Mouse (Mus musculus) liver, postnatal 0 days (tissue): Measurements from ENCODE around the gene Fam131c. TPM values are rescaled to one million over a fixed set of nuclear protein-coding genes. Genes with fewer than 3 reads are reported as not detected.

ENCODE experiments used
- ATAC-seq: fragments of 200-750 bp; cut with Nextera tagmentation; 2 replicates; pipeline ENCODE4 v1.8.0; 2017; ENCODE audit warnings: mild to moderate bottlenecking, moderate library complexity
- DNase-seq: peaks from one replicate; pipeline ENCODE4 v3.0.0-alpha.2; 2016
- H3K27ac ChIP-seq: fragments of 300-500 bp; sonication (generic); 2 replicates; pipeline ENCODE4 v1.5.1; 2014; ENCODE audit warnings: antibody characterized with exemption, moderate library complexity, mild to moderate bottlenecking, low read depth
- H3K27me3 ChIP-seq: fragments of 300-500 bp; sonication (generic); 2 replicates; pipeline ENCODE4 v1.6.1; 2014; ENCODE audit warnings: low read length, control low read depth, mixed read lengths; ENCODE audit not compliant: insufficient read depth
- H3K36me3 ChIP-seq: fragments of 300-500 bp; sonication (generic); replicated peaks from 2 replicates; pipeline ENCODE4 v1.6.1; 2014; ENCODE audit warnings: mild to moderate bottlenecking, control low read depth, low read length, moderate library complexity, mixed read lengths; ENCODE audit not compliant: insufficient read depth
- H3K4me1 ChIP-seq: fragments of 300-500 bp; sonication (generic); 2 replicates; pipeline ENCODE4 v1.6.1; 2014; ENCODE audit warnings: antibody characterized with exemption, mild to moderate bottlenecking, control low read depth; ENCODE audit not compliant: insufficient read depth
- H3K4me2 ChIP-seq: fragments of 300-500 bp; sonication (generic); 2 replicates; pipeline ENCODE4 v1.6.1; 2014; ENCODE audit warnings: low read depth, mild to moderate bottlenecking, low read length, moderate library complexity, mixed read lengths
- H3K4me3 ChIP-seq: fragments of 300-500 bp; sonication (generic); 2 replicates; pipeline ENCODE4 v1.5.1; 2014; ENCODE audit warnings: low read depth, low read length
- H3K9ac ChIP-seq: fragments of 300-500 bp; sonication (generic); replicated peaks from 2 replicates; pipeline ENCODE4 v1.6.1; 2014; ENCODE audit warnings: mild to moderate bottlenecking, moderate library complexity
- H3K9me3 ChIP-seq: fragments of 300-500 bp; sonication (generic); 2 replicates; pipeline ENCODE4 v1.6.1; 2016; ENCODE audit warnings: mild to moderate bottlenecking, control low read depth, low read length, mixed read lengths
- CTCF ChIP-seq: sonication (generic); IDR thresholded peaks from 2 replicates; pipeline ENCODE4 v1.5.1; 2016; ENCODE audit warnings: antibody characterized with exemption, low read depth
- EP300 ChIP-seq: IDR thresholded peaks from 2 replicates; pipeline ENCODE4 v1.6.1; 2016; ENCODE audit warnings: antibody characterized with exemption, low read depth, mild to moderate bottlenecking
- WGBS: fragments of 180-500 bp; shearing (Covaris S2); extraction: QIAGEN DNeasy Blood & Tissue Kit; methylation state at CpG from one replicate; pipeline ENCODE4 v1.1.7; 2014; ENCODE audit not compliant: insufficient replicate concordance; 5-methylcytosine and 5-hydroxymethylcytosine counted together
- polyA plus RNA-seq: library from polyadenylated mRNA; unstranded; fragments of >200 nt; fragmentation: Nextera tagmentation; extraction: Ambion mirVana; gene quantifications from 2 replicates; pipeline ENCODE4 v1.2.1, GENCODE M21; 2015

Gene Fam131c
- polyA plus RNA-seq, 1 experiment from 2014 or later: 0.53 TPM

- no peak for ATAC-seq
- Histone ChIP-seq H3K9me3 (no peaks in the 10 kb centered on the region), H3K4me2 (no peak overlapping the region), H3K4me3 (no peak overlapping the region), H3K27me3 (no peaks in the 10 kb centered on the region), H3K9ac (no peak overlapping the region), H3K36me3 (no peaks in the 10 kb centered on the region), H3K27ac (no peak overlapping the region), H3K4me1 (no peaks in the 10 kb centered on the region)
- DNase-seq: no peak
- TF ChIP-seq EP300 (no peak), CTCF (no peak)
- WGBS: 51% methylated on average over 6 of the region's 6 CpGs
Measured at GRCm38 (mm10) chr4:141337986-141338385, 30.0 kb upstream of the Fam131c start.

- H3K4me2 ChIP-seq: no peak overlapping the region
- no peaks in the 10 kb centered on the region for H3K36me3 ChIP-seq
- H3K4me3 ChIP-seq: no peak overlapping the region
- H3K27me3 ChIP-seq: no peaks in the 10 kb centered on the region
- no peaks in the 10 kb centered on the region for H3K4me1 ChIP-seq
- no peaks in the 10 kb centered on the region for H3K9me3 ChIP-seq
- no peak overlapping the region for H3K9ac ChIP-seq
- ATAC-seq (no peak; the same call in 1 of the 2 replicates), DNase-seq (no peak)
- TF ChIP-seq CTCF: no peak
- WGBS: 9% methylated on average over 1 of the region's 1 CpGs
- H3K27ac ChIP-seq: no peak overlapping the region
Measured at GRCm38 (mm10) chr4:141338853-141339252, 29.2 kb upstream of the Fam131c start.

GRCm38 (mm10) chr4:141341477-141341876 is 26.5 kb upstream of the Fam131c start:
- H3K4me3 ChIP-seq: no peak overlapping the region
- no peaks in the 10 kb centered on the region for H3K36me3 ChIP-seq
- H3K9me3 ChIP-seq: no peaks in the 10 kb centered on the region
- H3K27ac ChIP-seq: no peak overlapping the region
- 59% methylated on average over 7 of the region's 7 CpGs for WGBS
- TF ChIP-seq EP300: no peak
- no peak for TF ChIP-seq CTCF
- DNase-seq (no peak), ATAC-seq (no peak)
- H3K4me2 ChIP-seq: no peak overlapping the region
- no peaks in the 10 kb centered on the region for H3K4me1 ChIP-seq
- no peak overlapping the region for H3K9ac ChIP-seq
- H3K27me3 ChIP-seq: no peaks in the 10 kb centered on the region

- Histone ChIP-seq H3K27ac (no peak overlapping the region), H3K36me3 (no peaks in the 10 kb centered on the region), H3K27me3 (no peaks in the 10 kb centered on the region), H3K9ac (no peak overlapping the region), H3K4me3 (no peak overlapping the region), H3K4me2 (no peak overlapping the region), H3K9me3 (no peaks in the 10 kb centered on the region), H3K4me1 (peaks cover 6% of the 10 kb centered on the region; the same call in 1 of the 2 replicates)
- TF ChIP-seq CTCF: no peak
- DNase-seq (no peak), ATAC-seq (no peak)
- WGBS: 76% methylated on average over 7 of the region's 7 CpGs
Measured at GRCm38 (mm10) chr4:141343515-141343914, 24.5 kb upstream of the Fam131c start.

- Histone ChIP-seq H3K4me1 (peaks cover 6% of the 10 kb centered on the region; the same call in 1 of the 2 replicates), H3K36me3 (no peaks in the 10 kb centered on the region), H3K4me3 (no peak overlapping the region), H3K4me2 (no peak overlapping the region), H3K27me3 (no peaks in the 10 kb centered on the region), H3K9ac (no peak overlapping the region), H3K27ac (no peak overlapping the region), H3K9me3 (no peaks in the 10 kb centered on the region)
- WGBS: 74% methylated on average over 12 of the region's 12 CpGs
- no peak for ATAC-seq
- no peak for DNase-seq
- TF ChIP-seq EP300 (no peak), CTCF (no peak)
Measured at GRCm38 (mm10) chr4:141345219-141345618, 22.8 kb upstream of the Fam131c start.

- Histone ChIP-seq H3K27ac (no peak overlapping the region; the same call in 1 of the 2 replicates), H3K4me2 (no peak overlapping the region), H3K27me3 (no peaks in the 10 kb centered on the region), H3K4me1 (peaks cover 6% of the 10 kb centered on the region; the same call in 1 of the 2 replicates), H3K9me3 (no peaks in the 10 kb centered on the region), H3K36me3 (no peaks in the 10 kb centered on the region), H3K4me3 (no peak overlapping the region), H3K9ac (no peak overlapping the region)
- peak; percentile 87 for ATAC-seq
- no peak for DNase-seq
- TF ChIP-seq EP300 (no peak), CTCF (no peak)
- WGBS: 20% methylated on average over 8 of the region's 8 CpGs
Measured at GRCm38 (mm10) chr4:141347365-141347797, 20.6 kb upstream of the Fam131c start.

- TF ChIP-seq CTCF: no peak
- H3K9ac ChIP-seq: no peak overlapping the region
- DNase-seq: no peak
Measured at GRCm38 (mm10) chr4:141348616-141349015, 19.4 kb upstream of the Fam131c start.

More at GRCm38 (mm10) chr4:141348616-141349015, 19.4 kb upstream of the Fam131c start:
- no peak overlapping the region for H3K4me2 ChIP-seq
- H3K36me3 ChIP-seq: no peaks in the 10 kb centered on the region
- peaks cover 6% of the 10 kb centered on the region; the same call in 1 of the 2 replicates for H3K4me1 ChIP-seq
- H3K9me3 ChIP-seq: no peaks in the 10 kb centered on the region
- ATAC-seq: no peak
- no peaks in the 10 kb centered on the region for H3K27me3 ChIP-seq
- WGBS: 67% methylated on average over 11 of the region's 11 CpGs
- no peak overlapping the region for H3K27ac ChIP-seq
- H3K4me3 ChIP-seq: no peak overlapping the region
